Mouse (Mus musculus) spleen, postnatal 14 days (tissue): ENCODE data around the gene Tctex1d1.

Experiments used
- DNase-seq, 2 experiments: peaks; one replicate each; pipeline ENCODE4 v3.0.0; 2021 to 2022; ENCODE audit warnings: low spot score in 2 of 2

The Tctex1d1 gene

GRCm38 (mm10) chr4:102988526-102988925, 10.1 kb downstream of the Tctex1d1 start:
- no peak for DNase-seq

- DNase-seq: no peak
Measured at GRCm38 (mm10) chr4:102989391-102989790, 11.0 kb downstream of the Tctex1d1 start.

DNA sequence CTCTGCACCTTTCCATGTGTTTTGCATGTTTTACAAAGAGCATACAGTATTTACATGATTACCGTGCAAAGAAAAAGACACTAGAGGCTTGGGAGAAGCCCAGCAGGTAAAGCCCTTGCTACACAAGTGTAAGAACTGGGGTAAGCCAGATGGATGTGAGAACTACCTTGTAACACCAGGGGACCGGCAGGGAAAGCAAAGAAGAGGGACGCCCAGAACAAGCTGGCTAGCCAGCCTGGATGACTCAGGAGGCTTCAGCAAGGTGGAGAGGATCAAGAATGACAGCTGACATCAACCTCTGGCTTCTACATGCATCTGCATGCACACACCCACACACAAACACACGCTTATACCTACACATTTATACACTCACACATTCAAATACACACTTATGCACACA, 11.6 kb downstream of the Tctex1d1 start:
- DNase-seq: no peak

DNA sequence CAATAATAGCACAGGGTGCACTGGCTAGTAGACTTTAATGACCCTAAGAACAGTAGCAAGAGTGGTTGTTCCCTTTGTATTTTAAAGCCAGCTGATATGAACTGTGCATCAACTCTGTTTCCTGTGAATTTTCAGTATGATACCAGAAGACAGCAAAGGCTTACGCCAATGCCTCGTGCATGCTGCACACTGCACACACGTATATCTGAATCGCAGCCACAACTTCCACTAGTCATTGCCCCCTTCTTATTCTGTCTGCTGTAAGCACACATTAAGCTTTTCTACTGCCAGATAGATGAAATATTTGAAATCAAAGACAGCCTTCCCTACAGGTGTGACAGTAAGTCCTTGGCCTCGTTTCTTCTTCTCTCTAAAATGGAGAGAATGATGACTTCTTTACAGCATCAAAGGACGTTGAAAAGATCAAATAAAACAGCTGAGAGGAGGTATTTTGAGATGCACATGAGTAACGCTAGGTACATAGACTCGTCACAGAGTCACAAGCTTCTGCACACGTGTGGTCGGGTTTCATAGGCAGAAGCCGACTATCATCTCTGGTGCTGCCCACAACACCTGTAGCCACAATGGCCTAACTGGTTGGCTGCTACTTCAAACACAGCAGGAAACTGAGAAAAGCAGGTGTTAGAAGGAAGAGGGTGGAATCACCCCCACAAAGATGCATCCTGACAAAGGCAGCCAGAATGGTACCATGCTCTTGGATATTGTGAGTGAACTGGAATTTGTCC, 12.4 kb downstream of the Tctex1d1 start:
- DNase-seq: no peak

GRCm38 (mm10) chr4:102991685-102992084, 13.3 kb downstream of the Tctex1d1 start:
- DNase-seq: no peak

GRCm38 (mm10) chr4:103004681-103005080, 26.3 kb downstream of the Tctex1d1 start:
- no peak for DNase-seq

- DNase-seq: no peak
Measured at GRCm38 (mm10) chr4:103005190-103005945, 27.0 kb downstream of the Tctex1d1 start.

DNA sequence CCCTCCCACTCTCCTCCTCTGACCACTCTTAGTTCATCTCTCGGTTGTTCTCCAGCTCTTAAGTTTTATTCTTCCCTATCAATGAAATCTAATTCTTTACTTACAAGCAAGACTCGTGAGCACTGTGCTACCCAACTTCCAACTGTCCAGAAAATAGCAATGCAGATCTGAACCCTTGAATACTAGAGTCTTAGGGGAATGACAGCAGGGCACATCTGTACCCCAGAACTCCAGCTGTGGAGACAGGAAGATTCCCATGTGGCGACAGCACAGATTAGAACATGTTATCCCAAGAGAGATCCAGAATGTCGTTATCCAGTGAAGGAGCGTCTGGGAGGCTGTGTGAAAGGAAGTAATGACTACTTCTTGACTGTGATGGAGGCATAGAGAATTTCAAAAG, 27.9 kb downstream of the Tctex1d1 start:
- no peak for DNase-seq

DNA sequence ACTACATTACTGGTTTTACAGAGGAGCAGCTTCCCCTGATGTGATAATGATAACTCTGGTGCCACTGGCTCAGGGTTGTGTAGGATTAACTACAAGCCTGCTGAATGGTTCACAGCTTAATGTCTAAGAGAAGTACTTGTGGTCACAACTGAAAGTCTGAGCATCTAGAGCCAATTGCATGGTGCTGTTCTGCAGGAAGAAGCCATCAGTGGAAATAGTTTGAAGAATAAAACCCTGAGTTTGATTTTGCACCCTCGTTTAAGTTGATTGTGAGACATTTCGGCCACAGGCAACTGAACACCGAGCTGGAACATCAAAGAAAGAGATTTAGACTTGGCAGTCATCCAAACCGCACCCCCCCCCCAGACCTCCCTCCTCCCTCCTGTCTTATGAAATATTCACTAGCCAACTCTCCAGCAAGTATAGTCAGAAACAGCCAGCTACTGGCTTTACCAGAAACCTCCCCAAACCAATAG, 28.6 kb downstream of the Tctex1d1 start:
- DNase-seq: no peak

GRCm38 (mm10) chr4:103010734-103011133, 32.3 kb downstream of the Tctex1d1 start:
- no peak for DNase-seq

GRCm38 (mm10) chr4:103011823-103012222, 33.4 kb downstream of the Tctex1d1 start:
- DNase-seq: no peak

DNA sequence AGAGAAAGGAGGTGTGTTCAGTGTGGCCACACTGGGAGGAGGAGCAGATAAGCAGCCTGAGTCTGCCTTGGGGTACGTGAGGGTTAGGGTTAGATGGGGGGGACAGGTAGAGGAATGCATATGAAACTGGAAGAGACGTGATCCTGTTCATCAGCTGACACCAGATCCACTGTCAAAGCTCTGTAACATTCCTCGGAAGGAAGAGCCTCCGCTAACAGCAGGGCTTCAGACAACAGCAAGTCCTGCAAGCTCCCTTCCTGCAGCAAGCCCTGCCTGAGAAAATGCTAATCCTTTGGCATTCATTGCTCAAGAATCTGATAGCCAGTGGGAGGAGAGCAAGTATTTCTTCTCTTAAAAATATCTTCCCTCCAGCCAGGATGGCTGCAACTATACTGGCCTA, 35.1 kb downstream of the Tctex1d1 start:
- DNase-seq: no peak

- no peak for DNase-seq
Measured at GRCm38 (mm10) chr4:103026621-103027020, 48.2 kb downstream of the Tctex1d1 start, which contains the start of gene Insl5. Gene Insl5 (minus strand): TSS chr4:103026842.

DNA sequence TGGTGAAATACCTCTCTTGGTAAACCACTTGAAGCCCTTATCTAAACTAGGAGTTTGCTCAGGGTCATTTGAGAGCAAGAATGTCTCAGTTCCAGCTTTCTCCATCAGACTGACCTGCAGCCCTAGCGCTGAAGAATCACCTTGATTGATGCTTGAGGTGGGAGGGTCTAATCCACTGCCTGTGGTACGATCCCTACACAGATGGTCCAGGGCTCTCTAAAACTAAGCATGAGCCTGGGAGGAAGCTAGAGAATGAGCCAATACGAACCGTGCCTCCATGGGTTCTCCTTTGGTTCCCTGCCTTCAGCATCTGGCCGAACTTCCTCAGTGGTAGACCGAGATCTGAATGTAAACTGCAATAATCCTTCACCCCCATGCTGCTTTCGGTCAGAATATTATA, 49.3 kb downstream of the Tctex1d1 start:
- no peak for DNase-seq

- DNase-seq: no peak
Measured at GRCm38 (mm10) chr4:103028177-103029088, 50.0 kb downstream of the Tctex1d1 start.

- no peak for DNase-seq
Measured at GRCm38 (mm10) chr4:103039103-103039837, 60.9 kb downstream of the Tctex1d1 start.

DNA sequence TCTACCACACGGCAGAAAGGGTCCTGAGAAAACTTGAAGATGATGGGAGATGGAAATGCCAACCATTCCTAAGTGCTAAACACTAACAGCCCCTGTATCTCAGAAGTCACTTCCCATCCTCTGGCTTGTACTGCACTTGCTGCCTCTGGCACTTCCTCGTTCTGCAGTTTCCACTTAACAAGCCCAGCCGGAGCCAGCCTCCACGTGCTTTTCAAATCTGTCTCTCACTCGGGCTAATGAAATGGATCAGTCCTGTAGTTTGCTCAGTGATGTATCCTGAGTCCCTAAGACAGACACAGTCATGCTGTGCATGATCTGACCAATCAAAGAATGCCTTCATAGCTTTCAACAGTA, 61.4 kb downstream of the Tctex1d1 start:
- DNase-seq: no peak

DNA sequence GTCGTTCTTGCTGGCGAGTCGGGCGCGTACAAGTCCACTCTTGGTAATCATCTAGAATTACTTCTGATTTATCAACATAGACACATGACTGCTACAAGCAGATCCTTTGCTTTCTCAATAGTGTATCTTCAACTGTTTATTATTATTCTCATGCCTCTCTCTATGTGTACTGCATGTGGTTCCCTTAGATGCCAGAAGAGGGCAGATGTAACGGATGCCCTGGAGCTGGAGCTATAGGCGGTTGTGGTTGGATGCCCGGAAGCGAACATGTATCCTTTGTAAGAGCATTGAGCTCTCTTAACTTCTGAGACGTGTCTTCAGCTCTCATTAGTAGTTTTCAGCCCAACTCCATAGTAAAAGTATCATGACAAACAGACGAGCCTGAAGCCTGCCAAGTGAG, 64.6 kb downstream of the Tctex1d1 start:
- DNase-seq: no peak

DNA sequence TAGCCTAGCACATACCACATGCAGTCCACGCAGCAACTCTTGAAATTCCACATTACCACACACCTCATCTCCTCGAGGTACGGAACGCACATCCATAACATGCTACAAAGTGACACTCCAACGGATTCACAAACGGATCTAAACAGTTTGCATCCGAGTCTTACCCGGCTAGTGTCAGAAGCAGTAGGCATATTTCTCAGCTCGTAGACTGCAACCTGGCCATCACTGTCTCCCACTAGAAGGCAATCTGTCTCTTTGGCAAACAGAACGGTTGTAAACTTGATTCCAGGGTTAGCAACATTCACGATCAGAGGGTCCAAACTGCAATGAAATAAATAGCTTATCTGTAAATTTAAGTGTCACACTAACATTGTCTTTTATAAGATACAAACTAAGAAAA, 69.6 kb downstream of the Tctex1d1 start:
- DNase-seq: no peak
